Mouse (Mus musculus) NIH3T3 (cell line): ENCODE data around the gene Asgr2.
"Not testable (repeated sequence)": the region's sequence is repeated elsewhere in the genome, so short reads cannot be mapped to it uniquely, and the experiment has no call there.

Source experiments
- DNase-seq: peaks from one replicate; pipeline ENCODE4 v3.0.0-alpha.2; 2012; ENCODE audit warnings: low read depth

Asgr2 gene

GRCm38 (mm10) chr11:70097396-70097795 is 5.0 kb downstream of the Asgr2 start:
- no peak for DNase-seq

- no peak for DNase-seq
Observed at GRCm38 (mm10) chr11:70099102-70099501, 6.7 kb downstream of the Asgr2 start.

GRCm38 (mm10) chr11:70099809-70100208 is 7.4 kb downstream of the Asgr2 start:
- DNase-seq, result no peak

GRCm38 (mm10) chr11:70103701-70104315 is 11.4 kb downstream of the Asgr2 start:
- DNase-seq, result no peak

GRCm38 (mm10) chr11:70107085-70107484 is 14.6 kb downstream of the Asgr2 start:
- no peak for DNase-seq

- peak; percentile 48 for DNase-seq
Observed at GRCm38 (mm10) chr11:70110146-70110545, 17.7 kb downstream of the Asgr2 start.

- peak; percentile 16 for DNase-seq
Observed at GRCm38 (mm10) chr11:70114562-70114961, 22.1 kb downstream of the Asgr2 start.

- DNase-seq, result no peak
Observed at GRCm38 (mm10) chr11:70115901-70116300, 23.5 kb downstream of the Asgr2 start.

- no peak for DNase-seq
Observed at GRCm38 (mm10) chr11:70129926-70130379, 37.5 kb downstream of the Asgr2 start, which contains the start of gene Mgl2. TSS of gene Mgl2 (plus strand) at chr11:70130329.

GRCm38 (mm10) chr11:70135001-70135400 is 42.6 kb downstream of the Asgr2 start:
- not testable (repeated sequence) for DNase-seq

GRCm38 (mm10) chr11:70135925-70136324 is 43.5 kb downstream of the Asgr2 start:
- not testable (repeated sequence) for DNase-seq

- DNase-seq, result no peak
Observed at GRCm38 (mm10) chr11:70139171-70139570, 46.7 kb downstream of the Asgr2 start.

- DNase-seq, result peak; percentile 62
Observed at GRCm38 (mm10) chr11:70151072-70151471, 58.6 kb downstream of the Asgr2 start.
